Mouse (Mus musculus) hindbrain, embryonic 10.5 days (tissue): ENCODE results near the gene L1cam. TPM values are rescaled to one million over a fixed set of nuclear protein-coding genes. Genes with fewer than 3 reads are reported as not detected.
A peak's percentile ranks its signal among the peaks of the same experiment; 100 is the strongest.

Source experiments
- DNase-seq: peaks from one replicate; pipeline ENCODE4 v3.0.0-alpha.2; 2017; ENCODE audit warnings: low spot score
- H3K27ac ChIP-seq: fragments of 300-500 bp; sonication (generic); 2 replicates; pipeline ENCODE4 v1.5.1; 2016; ENCODE audit warnings: mild to moderate bottlenecking, moderate library complexity
- H3K27me3 ChIP-seq: fragments of 300-500 bp; sonication (generic); 2 replicates; pipeline ENCODE4 v1.6.1; 2016; ENCODE audit warnings: mild to moderate bottlenecking; ENCODE audit not compliant: poor library complexity, insufficient read depth, severe bottlenecking
- H3K36me3 ChIP-seq: fragments of 300-500 bp; sonication (generic); 2 replicates; pipeline ENCODE4 v1.6.1; 2016; ENCODE audit warnings: mild to moderate bottlenecking, moderate library complexity
- H3K4me1 ChIP-seq: fragments of 300-500 bp; sonication (generic); replicated peaks from 2 replicates; pipeline ENCODE4 v1.6.1; 2016; ENCODE audit warnings: mild to moderate bottlenecking
- H3K4me3 ChIP-seq: fragments of 300-500 bp; sonication (generic); 2 replicates; pipeline ENCODE4 v1.5.1; 2016; ENCODE audit warnings: mild to moderate bottlenecking, moderate library complexity
- H3K9me3 ChIP-seq: fragments of 300-500 bp; sonication (generic); 2 replicates; pipeline ENCODE4 v1.6.1; 2016; ENCODE audit warnings: mild to moderate bottlenecking, moderate library complexity
- WGBS: fragments of 180-500 bp; shearing (Covaris S2); methylation state at CpG from one replicate; pipeline ENCODE4 v1.1.7; 2016; 5-methylcytosine and 5-hydroxymethylcytosine counted together
- polyA plus RNA-seq: library from polyadenylated mRNA; unstranded; fragments of >200 nt; fragmentation: Nextera tagmentation; extraction: Ambion mirVana; gene quantifications from 2 replicates; pipeline ENCODE4 v1.2.1, GENCODE M21; 2016

The L1cam gene
- polyA plus RNA-seq, 1 experiment from 2014 or later: 26.1 TPM

- Histone ChIP-seq H3K4me1 (peaks cover 6% of the 10 kb centered on the region), H3K27me3 (no peaks in the 10 kb centered on the region), H3K27ac (peak overlapping the region; percentile 29; the same call in 1 of the 2 replicates), H3K36me3 (no peaks in the 10 kb centered on the region), H3K4me3 (peak overlapping the region; percentile 38), H3K9me3 (no peaks in the 10 kb centered on the region)
- no peak for DNase-seq
- 25% methylated on average over 26 of the region's 26 CpGs for WGBS
These were observed 15.3 kb upstream of the L1cam start for GRCm38 (mm10) chrX:73911156-73911555.

DNA sequence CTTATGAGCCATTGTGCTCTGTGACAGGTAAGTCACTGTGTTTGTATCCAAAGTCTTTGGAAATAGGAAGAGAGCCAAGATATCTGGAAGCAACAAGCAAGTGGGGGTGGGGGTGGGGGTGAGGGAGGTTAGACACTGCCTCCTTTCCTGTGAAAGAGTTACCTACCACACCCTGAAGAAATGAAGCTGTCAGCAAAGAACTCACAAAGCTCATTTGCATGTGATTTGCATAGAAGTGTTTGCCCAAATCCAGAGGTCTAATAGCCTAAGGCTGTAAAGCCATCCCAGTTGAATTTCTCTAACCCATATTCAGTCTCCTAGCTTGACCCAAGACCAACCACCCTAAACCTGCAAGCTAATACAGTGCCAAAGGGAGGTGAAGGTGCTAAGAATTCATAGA, 14.5 kb upstream of the L1cam start:
- H3K4me1 ChIP-seq: peaks cover 6% of the 10 kb centered on the region
- no peak for DNase-seq
- H3K27ac ChIP-seq: no peak overlapping the region
- no peaks in the 10 kb centered on the region for H3K9me3 ChIP-seq
- peak overlapping the region; percentile 38 for H3K4me3 ChIP-seq
- no peaks in the 10 kb centered on the region for H3K36me3 ChIP-seq
- no peaks in the 10 kb centered on the region for H3K27me3 ChIP-seq

- Histone ChIP-seq H3K4me1 (peaks cover 6% of the 10 kb centered on the region), H3K36me3 (no peaks in the 10 kb centered on the region), H3K27ac (no peak overlapping the region), H3K9me3 (no peaks in the 10 kb centered on the region), H3K4me3 (no peak overlapping the region), H3K27me3 (no peaks in the 10 kb centered on the region)
- 74% methylated on average over 1 of the region's 1 CpGs for whole genome bisulfite sequencing
- DNase-seq: no peak
These were observed 14.1 kb upstream of the L1cam start for GRCm38 (mm10) chrX:73910049-73910448.

DNA sequence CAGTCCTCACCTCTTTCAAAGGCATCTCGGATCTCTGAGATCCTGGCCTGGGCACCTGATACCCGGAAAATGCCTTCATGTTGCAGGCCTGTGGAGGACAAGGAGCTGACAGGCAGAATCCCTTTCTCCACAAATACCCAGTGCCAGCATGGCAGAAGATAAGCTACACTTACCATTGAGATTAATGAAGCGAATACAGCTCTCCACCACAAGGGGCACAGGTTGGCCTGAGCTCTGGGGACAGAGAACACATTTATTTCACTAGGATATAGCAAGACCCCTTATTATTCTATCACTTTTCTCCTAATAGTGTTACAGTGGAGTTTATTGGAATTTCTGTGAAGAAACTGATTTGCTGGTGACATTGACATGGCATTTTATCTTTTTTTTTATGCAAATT, 2.1 kb upstream of the L1cam start:
- H3K27me3 ChIP-seq: no peaks in the 10 kb centered on the region
- H3K4me3 ChIP-seq: no peak overlapping the region
- 67% methylated on average over 3 of the region's 3 CpGs for WGBS
- no peak for DNase-seq
- no peak overlapping the region for H3K27ac ChIP-seq
- no peaks in the 10 kb centered on the region for H3K9me3 ChIP-seq
- no peaks in the 10 kb centered on the region for H3K36me3 ChIP-seq
- no peaks in the 10 kb centered on the region for H3K4me1 ChIP-seq

DNA sequence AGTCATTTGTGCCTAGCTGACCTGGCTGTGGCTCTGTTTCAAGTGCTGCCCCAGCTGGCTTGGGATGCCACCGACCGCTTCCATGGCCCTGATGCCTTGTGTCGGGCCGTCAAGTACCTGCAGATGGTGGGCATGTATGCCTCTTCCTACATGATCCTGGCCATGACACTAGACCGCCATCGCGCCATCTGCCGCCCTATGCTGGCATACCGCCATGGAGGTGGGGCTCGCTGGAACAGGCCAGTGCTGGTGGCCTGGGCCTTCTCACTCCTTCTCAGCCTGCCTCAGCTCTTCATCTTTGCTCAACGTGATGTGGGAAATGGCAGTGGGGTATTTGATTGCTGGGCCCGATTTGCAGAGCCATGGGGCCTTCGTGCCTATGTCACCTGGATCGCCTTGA, 3.1 kb downstream of the L1cam start:
- 87% methylated on average over 14 of the region's 14 CpGs for WGBS
- H3K27ac ChIP-seq: no peak overlapping the region
- H3K9me3 ChIP-seq: no peaks in the 10 kb centered on the region

GRCm38 (mm10) chrX:73891551-73892152, 4.3 kb downstream of the L1cam start, which contains the start of gene Avpr2:
Gene Avpr2, plus strand, starts transcription at chrX:73892102.
- no peak within 1 kb of the TSS for H3K4me3 ChIP-seq
- no peaks in the 10 kb centered on the region for H3K9me3 ChIP-seq
- no peak within 1 kb of the TSS for H3K27ac ChIP-seq
- DNase-seq: no peak
- H3K4me1 ChIP-seq: no peaks in the 10 kb centered on the region
- 81% methylated on average over 6 of the region's 6 CpGs for WGBS
- H3K36me3 ChIP-seq: no peaks in the 10 kb centered on the region
- no peaks in the 10 kb centered on the region for H3K27me3 ChIP-seq

More for the DNA sequence above, 3.1 kb downstream of the L1cam start:
- Histone ChIP-seq H3K27me3 (no peaks in the 10 kb centered on the region), H3K4me3 (no peak overlapping the region), H3K4me1 (no peaks in the 10 kb centered on the region), H3K36me3 (no peaks in the 10 kb centered on the region)
- DNase-seq: no peak

- 11% methylated on average over 6 of the region's 6 CpGs for whole genome bisulfite sequencing
- Histone ChIP-seq H3K4me3 (peak overlapping the region; percentile 54), H3K4me1 (no peaks in the 10 kb centered on the region; the same call in 1 of the 2 replicates), H3K36me3 (no peaks in the 10 kb centered on the region), H3K27ac (peak overlapping the region; percentile 73; the same call in 1 of the 2 replicates), H3K9me3 (no peaks in the 10 kb centered on the region), H3K27me3 (peaks cover 44% of the 10 kb centered on the region)
- DNase-seq: peak; percentile 30
These were observed 14.4 kb downstream of the L1cam start for GRCm38 (mm10) chrX:73881463-73881862.

- Histone ChIP-seq H3K36me3 (no peaks in the 10 kb centered on the region), H3K9me3 (no peaks in the 10 kb centered on the region), H3K27ac (peak overlapping the region; percentile 73), H3K4me1 (no peaks in the 10 kb centered on the region; the same call in 1 of the 2 replicates), H3K4me3 (peak overlapping the region; percentile 54), H3K27me3 (peaks cover 44% of the 10 kb centered on the region)
- 20% methylated on average over 16 of the region's 16 CpGs for WGBS
- DNase-seq: peak; percentile 9
These were observed 14.9 kb downstream of the L1cam start for GRCm38 (mm10) chrX:73881036-73881427.

- Histone ChIP-seq H3K27ac (peak overlapping the region; percentile 73), H3K4me1 (no peaks in the 10 kb centered on the region; the same call in 1 of the 2 replicates), H3K36me3 (no peaks in the 10 kb centered on the region), H3K27me3 (peaks cover 44% of the 10 kb centered on the region), H3K4me3 (peak overlapping the region; percentile 54), H3K9me3 (no peaks in the 10 kb centered on the region)
- WGBS: 19% methylated on average over 46 of the region's 48 CpGs
- DNase-seq: peak; percentile 35
These were observed 15.5 kb downstream of the L1cam start for GRCm38 (mm10) chrX:73880194-73881035.

GRCm38 (mm10) chrX:73877014-73877413, 18.9 kb downstream of the L1cam start:
- WGBS: 81% methylated on average over 1 of the region's 1 CpGs
- Histone ChIP-seq H3K27me3 (peaks cover 44% of the 10 kb centered on the region), H3K27ac (no peak overlapping the region), H3K4me3 (no peak overlapping the region), H3K9me3 (no peaks in the 10 kb centered on the region), H3K36me3 (no peaks in the 10 kb centered on the region), H3K4me1 (no peaks in the 10 kb centered on the region; the same call in 1 of the 2 replicates)
- DNase-seq: no peak

DNA sequence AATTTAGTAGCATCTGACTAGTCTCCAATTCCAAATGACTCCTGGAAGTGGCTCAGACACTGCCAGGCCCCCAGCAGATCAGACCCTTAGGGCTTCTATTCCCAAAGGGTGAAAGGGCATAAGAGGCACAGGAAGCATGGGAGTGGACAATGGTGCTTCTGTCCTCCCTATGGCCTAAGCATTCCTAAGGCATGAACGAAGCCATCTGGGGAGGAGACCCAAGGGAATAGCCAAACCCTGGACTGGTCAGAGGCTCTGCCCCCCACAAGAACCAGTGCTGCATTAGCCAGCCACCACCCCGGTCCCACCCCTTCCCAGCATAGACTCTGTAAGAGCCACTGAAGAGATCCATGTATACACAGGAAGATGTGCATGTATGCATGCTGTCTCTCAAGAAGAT, 20.0 kb downstream of the L1cam start:
- H3K27me3 ChIP-seq: peaks cover 33% of the 10 kb centered on the region
- H3K4me1 ChIP-seq: no peaks in the 10 kb centered on the region; the same call in 1 of the 2 replicates
- no peaks in the 10 kb centered on the region for H3K9me3 ChIP-seq
- DNase-seq: no peak
- 73% methylated on average over 2 of the region's 2 CpGs for WGBS
- no peak overlapping the region for H3K27ac ChIP-seq
- H3K36me3 ChIP-seq: no peaks in the 10 kb centered on the region
- H3K4me3 ChIP-seq: no peak overlapping the region

DNA sequence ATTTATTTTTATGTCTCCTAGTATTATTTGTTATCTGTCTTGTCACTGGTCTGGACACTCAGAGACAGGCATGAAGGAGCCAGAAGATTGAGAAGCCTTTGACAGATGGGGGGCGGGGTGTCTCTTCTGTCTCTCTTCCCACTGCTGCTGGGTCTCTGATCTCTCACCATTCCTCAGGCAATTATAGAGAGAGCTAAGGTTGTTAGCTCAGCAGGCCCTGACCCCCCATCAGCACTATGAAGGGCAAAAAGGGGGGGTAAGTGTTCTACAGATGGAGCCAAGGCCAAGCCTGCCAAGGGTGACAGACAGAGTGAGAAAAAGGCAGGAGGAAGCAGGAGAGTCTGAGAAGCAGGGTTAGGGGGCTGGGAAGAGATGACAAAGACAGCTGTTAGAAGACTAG, 23.9 kb downstream of the L1cam start:
- H3K27ac ChIP-seq: no peak overlapping the region
- 69% methylated on average over 1 of the region's 1 CpGs for WGBS
- DNase-seq: no peak

DNA sequence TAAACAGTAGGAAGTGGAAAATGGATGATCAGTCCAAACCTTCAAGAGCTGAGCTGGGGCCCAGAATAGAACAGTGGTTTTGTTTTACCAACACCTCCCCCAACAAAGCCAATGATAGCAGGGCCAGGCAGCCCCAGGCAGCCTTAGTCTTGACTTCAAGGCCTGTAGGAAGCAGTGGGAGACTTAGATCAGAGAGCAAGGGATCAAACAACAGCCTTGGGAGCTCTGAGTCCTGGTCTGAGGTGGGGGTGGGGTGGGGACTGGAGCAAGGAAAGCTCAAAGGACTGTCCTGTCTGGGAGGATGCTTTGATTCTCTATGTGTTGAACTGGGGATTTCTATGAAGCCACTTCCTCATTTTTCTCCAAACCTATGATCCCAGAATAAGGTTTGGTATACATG, 24.4 kb downstream of the L1cam start:
- DNase-seq: no peak
- H3K4me3 ChIP-seq: no peak overlapping the region
- H3K36me3 ChIP-seq: no peaks in the 10 kb centered on the region
- no peak overlapping the region for H3K27ac ChIP-seq
- no peaks in the 10 kb centered on the region for H3K9me3 ChIP-seq
- H3K27me3 ChIP-seq: peaks cover under 1% of the 10 kb centered on the region
- H3K4me1 ChIP-seq: peaks cover 11% of the 10 kb centered on the region; the same call in 1 of the 2 replicates

More for the DNA sequence above, 23.9 kb downstream of the L1cam start:
- Histone ChIP-seq H3K4me1 (peaks cover 7% of the 10 kb centered on the region; the same call in 1 of the 2 replicates), H3K27me3 (peaks cover 5% of the 10 kb centered on the region), H3K36me3 (no peaks in the 10 kb centered on the region), H3K9me3 (no peaks in the 10 kb centered on the region), H3K4me3 (no peak overlapping the region)
